Mouse (Mus musculus) ZHBTc4 (cell line): ENCODE data around the gene Sipa1l1.

Experiments
- DNase-seq: peaks from one replicate; pipeline ENCODE4 v3.0.0-alpha.2; 2011; ENCODE audit warnings: low read depth, low spot score

The Sipa1l1 gene

DNA sequence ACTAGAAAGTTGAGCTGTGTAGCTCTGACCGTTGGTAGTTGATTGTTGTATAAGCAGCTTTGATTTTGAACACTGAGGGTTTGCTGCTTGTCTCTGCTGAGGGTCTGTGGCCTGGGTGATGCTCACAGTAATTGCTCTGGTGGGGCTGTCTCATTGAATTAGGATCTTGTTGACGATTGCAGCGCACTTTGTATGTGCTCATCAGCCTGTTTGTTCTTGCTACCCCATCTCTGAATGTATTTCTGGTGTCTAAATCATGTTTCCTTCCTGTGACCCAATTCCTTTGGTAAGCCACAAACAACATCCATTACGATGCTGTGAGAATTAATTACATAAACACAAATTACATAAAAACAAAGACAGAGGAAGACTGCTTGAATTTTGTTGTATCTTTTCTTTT, 39.5 kb downstream of the Sipa1l1 start:
- DNase-seq = no peak

- no peak for DNase-seq
These were observed 40.6 kb downstream of the Sipa1l1 start for GRCm38 (mm10) chr12:82209753-82210152.

- DNase-seq = no peak
These were observed 43.9 kb downstream of the Sipa1l1 start for GRCm38 (mm10) chr12:82213056-82213455.

DNA sequence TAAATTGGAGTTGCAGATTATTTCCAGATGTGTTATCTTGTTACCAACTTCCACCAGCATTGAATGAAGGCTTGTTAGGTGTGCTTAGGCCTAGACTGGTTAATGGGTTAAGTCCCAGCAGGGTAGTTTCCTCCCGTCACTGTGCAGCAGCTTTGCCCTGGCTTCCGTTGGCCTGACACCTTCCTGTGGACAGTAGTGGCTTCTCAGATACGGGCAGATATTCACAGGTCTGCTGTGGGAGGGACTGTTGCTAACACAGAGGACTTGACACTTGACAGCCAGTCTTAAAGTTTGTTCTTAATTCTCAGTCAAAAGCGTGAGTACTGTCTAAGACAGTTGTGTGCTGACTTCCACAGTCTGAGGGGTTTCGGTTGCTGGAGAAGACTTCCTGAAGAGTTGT, 45.8 kb downstream of the Sipa1l1 start:
- DNase-seq = no peak

GRCm38 (mm10) chr12:82216801-82217553, 47.9 kb downstream of the Sipa1l1 start:
- DNase-seq = no peak

- DNase-seq = no peak
These were observed 49.1 kb downstream of the Sipa1l1 start for GRCm38 (mm10) chr12:82218201-82218600.

DNA sequence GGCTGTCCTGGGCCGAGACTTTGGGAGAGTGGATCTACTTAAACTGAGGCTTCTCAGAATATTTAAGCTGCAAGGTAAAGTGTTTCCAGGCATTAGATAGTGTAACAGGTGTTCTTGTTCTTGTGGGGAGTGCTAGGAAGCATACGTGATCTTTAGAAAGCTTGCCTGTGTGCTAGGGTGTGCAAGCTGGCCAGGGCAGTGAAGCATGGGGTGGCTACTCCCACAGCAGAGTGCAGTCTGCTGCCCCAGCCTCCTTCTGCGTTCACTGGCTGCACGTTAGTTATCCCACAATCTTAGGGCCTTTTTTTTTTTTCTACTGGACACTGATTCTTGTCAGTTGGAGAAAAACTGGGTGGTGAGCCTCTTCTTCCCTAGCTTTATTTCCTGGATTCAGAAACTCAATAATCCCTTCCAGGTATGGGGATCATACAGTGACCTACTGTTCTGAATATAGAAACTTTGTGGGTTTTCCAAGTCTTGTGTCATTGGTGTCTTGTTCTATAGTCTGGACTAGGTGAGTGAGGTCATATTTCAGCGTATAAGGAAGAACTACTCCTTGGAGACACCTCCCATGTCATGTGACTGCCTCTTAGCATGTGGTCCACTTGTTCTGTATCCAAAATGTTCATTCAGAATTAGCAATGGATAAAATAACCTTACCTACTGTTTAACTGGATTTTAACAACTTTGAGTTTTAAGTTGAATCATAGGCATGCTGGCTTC, 51.4 kb downstream of the Sipa1l1 start:
- DNase-seq = no peak

GRCm38 (mm10) chr12:82223126-82223815, 54.2 kb downstream of the Sipa1l1 start:
- no peak for DNase-seq

DNA sequence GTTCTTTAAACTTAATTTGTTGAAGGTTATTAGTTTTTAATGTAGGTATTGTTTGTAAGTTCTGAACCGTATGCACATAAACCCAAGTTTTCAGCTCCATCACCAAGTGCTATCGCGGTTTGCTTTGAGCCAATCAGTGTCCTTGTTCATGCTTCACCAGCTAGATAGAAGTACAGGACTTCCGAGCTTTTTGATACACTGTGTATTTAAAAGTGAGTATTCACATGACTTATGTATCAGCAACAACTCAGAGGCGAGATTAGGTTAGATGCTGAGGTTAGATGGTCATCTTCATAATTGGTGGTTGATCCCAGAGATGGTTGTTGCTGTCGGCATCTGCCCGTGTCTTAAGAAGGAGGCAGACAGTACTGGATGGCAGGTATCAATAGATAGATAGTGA, 55.7 kb downstream of the Sipa1l1 start:
- DNase-seq = no peak

DNA sequence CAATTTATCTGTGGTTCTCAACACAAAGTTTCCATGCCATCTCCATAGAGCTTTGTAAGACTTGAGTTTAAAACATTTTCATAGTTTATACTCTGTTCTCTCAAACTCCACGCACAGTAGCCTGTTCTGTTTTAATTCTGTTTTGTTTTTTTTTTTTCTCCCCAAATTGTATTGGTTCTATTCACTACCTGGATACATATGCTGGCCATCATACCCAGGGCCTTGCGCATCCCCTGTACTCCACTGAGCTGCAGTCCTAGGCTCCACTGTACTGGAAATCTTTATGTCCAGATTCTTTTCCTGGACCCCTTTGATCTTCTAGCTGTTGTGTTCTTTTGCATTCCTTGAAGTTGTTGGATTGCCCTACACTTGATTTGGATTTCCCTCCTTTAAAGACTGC, 56.2 kb downstream of the Sipa1l1 start:
- no peak for DNase-seq

GRCm38 (mm10) chr12:82225751-82226228, 56.7 kb downstream of the Sipa1l1 start:
- peak; percentile 33 for DNase-seq

GRCm38 (mm10) chr12:82226311-82227066, 57.4 kb downstream of the Sipa1l1 start:
- no peak for DNase-seq

GRCm38 (mm10) chr12:82230127-82230526, 61.0 kb downstream of the Sipa1l1 start:
- no peak for DNase-seq

- no peak for DNase-seq
These were observed 62.1 kb downstream of the Sipa1l1 start for GRCm38 (mm10) chr12:82231191-82231590.

DNA sequence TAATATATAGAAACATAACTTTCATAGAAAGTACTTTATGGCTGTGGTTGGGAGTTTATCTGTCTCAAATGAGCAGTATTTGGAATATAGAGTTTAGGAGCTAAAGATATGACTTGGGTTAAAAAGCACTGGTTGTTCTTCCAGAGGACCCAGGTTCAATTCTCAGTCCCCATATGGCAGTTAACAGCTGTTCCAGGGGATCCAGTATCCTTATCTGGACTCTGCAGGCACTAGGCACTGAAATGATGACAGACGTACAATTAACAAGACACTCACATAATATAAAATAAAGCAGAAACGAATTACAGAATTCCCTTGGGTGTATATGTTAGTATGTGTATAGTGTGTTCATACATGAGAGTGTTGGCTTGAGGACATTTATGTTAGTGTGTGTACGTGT, 64.1 kb downstream of the Sipa1l1 start:
- DNase-seq = no peak

DNA sequence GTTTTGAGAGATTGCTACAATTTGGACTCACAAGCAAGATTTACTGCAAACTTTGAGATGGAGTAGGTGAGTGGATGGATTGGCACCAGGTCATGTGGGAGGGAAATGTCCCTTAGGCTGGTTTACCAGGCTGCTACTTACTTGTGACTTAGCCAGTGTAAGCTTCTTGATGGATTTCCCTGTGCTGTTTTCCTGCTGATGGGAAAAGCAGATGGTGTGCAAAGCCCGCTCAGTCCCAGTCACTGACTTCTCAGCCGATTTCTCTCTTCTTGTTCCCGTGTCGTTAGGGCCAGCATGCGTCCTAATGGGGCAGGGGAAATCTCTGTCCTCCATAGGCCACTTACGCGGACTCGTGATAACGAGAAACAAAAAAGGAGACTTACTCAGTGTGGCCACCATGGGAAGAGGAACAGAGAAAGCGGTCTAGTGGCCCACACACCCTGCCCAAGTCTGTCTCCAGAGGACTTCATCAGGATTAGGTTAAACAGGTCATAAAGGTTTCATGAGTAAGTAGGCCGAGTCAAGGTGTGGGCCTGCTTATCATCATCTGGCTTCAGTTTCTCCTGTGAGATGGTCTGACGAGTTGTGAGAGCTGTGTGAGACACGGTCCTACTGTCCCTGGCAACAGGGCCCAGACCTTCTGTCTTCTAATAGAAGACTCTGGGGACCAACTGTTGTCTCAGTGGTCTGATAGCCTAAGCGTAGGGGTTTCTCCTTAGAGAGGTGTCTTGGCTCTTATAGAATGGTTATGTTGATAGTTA, 65.5 kb downstream of the Sipa1l1 start:
- DNase-seq = no peak

DNA sequence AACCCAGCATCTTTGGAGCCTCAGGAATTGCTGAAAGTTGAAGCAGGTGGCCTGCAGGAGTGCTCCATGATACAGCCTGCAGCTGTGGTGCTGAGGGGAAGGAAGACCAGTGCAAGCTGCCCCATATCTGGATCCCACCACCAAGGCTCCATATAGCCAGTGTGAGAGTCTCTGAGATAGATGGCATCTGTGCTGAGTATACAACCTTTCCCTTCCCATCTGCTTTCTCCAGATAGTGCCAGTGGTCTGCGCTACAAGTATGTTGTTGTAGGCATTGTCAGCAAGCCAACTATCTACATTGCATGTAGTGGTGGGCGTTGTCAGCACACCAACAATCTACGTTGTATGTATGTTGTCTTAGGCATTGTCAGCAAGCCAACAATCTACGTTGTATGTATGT, 68.0 kb downstream of the Sipa1l1 start:
- no peak for DNase-seq

GRCm38 (mm10) chr12:82237946-82238345, 68.8 kb downstream of the Sipa1l1 start:
- DNase-seq = no peak

- DNase-seq = no peak
These were observed 71.6 kb downstream of the Sipa1l1 start for GRCm38 (mm10) chr12:82240674-82241073.

- DNase-seq = no peak
These were observed 76.1 kb downstream of the Sipa1l1 start for GRCm38 (mm10) chr12:82245219-82245618.

DNA sequence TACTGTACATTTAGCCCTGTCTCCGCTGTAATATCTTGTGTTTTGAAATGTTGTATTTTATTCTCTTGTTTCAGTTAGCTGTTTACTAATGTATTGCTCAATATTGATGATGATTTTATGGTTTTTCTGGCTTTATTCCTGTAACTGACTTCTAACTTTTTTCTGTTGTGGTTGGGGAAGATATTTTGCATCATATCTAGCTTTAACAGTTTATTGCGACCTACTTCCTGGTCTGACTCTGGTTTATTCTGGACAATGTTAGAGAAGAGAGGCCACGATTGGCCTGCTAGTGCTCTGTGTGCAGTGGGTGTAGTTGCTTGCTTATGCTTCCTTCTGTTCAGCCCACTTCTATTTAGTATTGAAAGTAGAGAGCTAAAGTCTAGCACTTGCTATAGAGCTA, 77.3 kb downstream of the Sipa1l1 start:
- DNase-seq = no peak
